Mouse (Mus musculus): ENCODE measurements around the gene Adamts5. TPM values are rescaled to one million over a fixed set of nuclear protein-coding genes. Genes with fewer than 3 reads are reported as not detected.

The Adamts5 gene
- polyA plus RNA-seq, 1 experiment = 0.65 TPM

GRCm38 (mm10) chr16:85898391-85898790 lies 3.2 kb downstream of the Adamts5 start:
- TF ChIP-seq CTCF (IDR thresholded peaks at IDR 0.05; ENCODE audit: extremely low read depth, insufficient read depth, low read length) (no peak), POLR2A (IDR thresholded peaks at IDR 0.05; ENCODE audit: extremely low read depth, insufficient read depth, low read length) (no peak)
- H3K4me3 ChIP-seq (ENCODE audit: insufficient read depth, low read length) = no peak overlapping the region
- H3K27ac ChIP-seq (ENCODE audit: insufficient read depth, low read length) = no peak overlapping the region
- H3K4me1 ChIP-seq (ENCODE audit: control insufficient read depth, insufficient read depth, low read length) = no peaks in the 10 kb centered on the region

- no peak for TF ChIP-seq POLR2A (IDR thresholded peaks at IDR 0.05; ENCODE audit: extremely low read depth, insufficient read depth, low read length)
- no peak for TF ChIP-seq CTCF (IDR thresholded peaks at IDR 0.05; ENCODE audit: extremely low read depth, insufficient read depth, low read length)
- no peak overlapping the region for H3K4me3 ChIP-seq (ENCODE audit: insufficient read depth, low read length)
Measured at GRCm38 (mm10) chr16:85897854-85898253, 3.8 kb downstream of the Adamts5 start.

DNA sequence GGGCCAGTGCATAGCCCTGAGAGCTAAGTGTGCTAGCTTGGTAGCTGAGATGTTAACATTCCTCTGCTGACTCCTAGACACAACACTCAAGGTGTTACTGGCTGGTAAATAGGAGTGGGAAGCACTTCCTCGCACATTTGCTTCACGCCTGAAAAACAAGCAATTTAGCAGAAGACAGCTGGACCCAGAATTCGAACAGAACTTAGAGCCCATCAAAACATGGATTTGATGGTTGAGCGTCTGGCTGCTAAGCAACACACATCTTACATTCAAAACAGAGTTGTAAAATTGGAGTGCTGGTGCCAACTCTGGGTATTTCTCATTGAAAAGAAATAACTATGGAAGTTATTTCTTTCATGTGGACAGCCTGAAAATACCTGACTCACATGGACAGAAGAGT lies 5.7 kb downstream of the Adamts5 start:
- no peaks in the 10 kb centered on the region for H3K4me1 ChIP-seq (ENCODE audit: control insufficient read depth, insufficient read depth, low read length)
- no peak overlapping the region for H3K27ac ChIP-seq (ENCODE audit: insufficient read depth, low read length)
- no peak for TF ChIP-seq CTCF (IDR thresholded peaks at IDR 0.05; ENCODE audit: extremely low read depth, insufficient read depth, low read length)
- no peak for TF ChIP-seq POLR2A (IDR thresholded peaks at IDR 0.05; ENCODE audit: extremely low read depth, insufficient read depth, low read length)
- H3K4me3 ChIP-seq (ENCODE audit: insufficient read depth, low read length) = no peak overlapping the region

More at GRCm38 (mm10) chr16:85897854-85898253, 3.8 kb downstream of the Adamts5 start:
- Histone ChIP-seq H3K4me1 (ENCODE audit: control insufficient read depth, insufficient read depth, low read length) (no peaks in the 10 kb centered on the region), H3K27ac (ENCODE audit: insufficient read depth, low read length) (no peak overlapping the region)

DNA sequence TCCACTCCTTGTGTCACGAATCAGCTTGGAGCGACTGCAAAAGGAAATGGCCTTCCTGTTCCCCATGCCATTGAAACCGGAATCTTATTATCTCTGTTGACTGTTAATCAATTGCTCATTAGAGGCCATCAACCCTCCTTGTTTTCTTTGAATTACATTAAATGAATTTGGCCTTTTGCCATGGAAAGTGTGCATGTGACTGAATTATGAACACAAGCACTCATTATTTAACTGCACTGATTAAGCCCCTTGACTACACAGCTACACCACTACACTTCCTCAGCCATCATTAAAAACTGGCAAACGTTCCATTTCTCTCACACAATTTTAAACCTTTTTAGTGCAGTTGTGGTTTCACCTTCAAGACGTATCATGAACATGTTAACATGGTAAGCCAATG lies 11.8 kb downstream of the Adamts5 start:
- Histone ChIP-seq H3K27ac (ENCODE audit: insufficient read depth, low read length) (no peak overlapping the region), H3K4me1 (ENCODE audit: control insufficient read depth, insufficient read depth, low read length) (no peaks in the 10 kb centered on the region), H3K4me3 (ENCODE audit: insufficient read depth, low read length) (no peak overlapping the region)
- TF ChIP-seq POLR2A (IDR thresholded peaks at IDR 0.05; ENCODE audit: extremely low read depth, insufficient read depth, low read length) = no peak
- no peak for TF ChIP-seq CTCF (IDR thresholded peaks at IDR 0.05; ENCODE audit: extremely low read depth, insufficient read depth, low read length)

DNA sequence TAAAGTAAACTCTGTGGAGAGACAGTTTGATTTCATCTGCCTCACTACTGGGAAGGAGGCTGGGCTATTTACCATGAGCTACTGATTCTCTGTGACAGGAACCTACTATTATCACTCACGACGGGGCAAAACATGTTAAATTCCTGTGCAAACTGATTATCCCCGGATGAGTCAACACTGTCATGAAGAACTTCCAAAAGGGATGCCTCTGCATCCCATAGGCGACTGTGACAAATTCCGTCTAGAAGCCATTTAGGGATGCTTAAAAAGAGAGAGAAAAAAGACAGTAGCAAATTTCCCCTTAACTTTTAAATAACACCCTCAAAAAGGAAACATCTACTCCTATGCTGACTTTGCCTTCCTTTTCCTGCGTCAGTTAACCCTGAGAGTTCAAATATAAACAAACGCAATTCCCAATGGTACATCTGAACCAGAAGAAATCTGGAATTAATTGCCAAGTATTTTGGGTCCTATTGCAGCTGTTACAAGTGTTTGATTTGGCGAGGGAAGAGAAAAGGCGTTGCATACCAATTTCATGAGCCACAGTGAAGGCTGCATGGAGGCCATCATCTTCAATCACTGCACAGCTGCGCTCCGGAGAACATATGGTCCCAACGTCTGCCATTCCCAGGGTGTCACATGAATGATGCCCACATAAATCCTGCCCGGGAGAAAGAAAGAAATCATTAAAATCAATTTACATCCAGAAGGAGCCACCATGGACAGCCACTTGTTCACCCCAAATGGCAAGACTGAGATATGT lies 14.2 kb downstream of the Adamts5 start:
- TF ChIP-seq CTCF (IDR thresholded peaks at IDR 0.05; ENCODE audit: extremely low read depth, insufficient read depth, low read length) = no peak
- H3K27ac ChIP-seq (ENCODE audit: insufficient read depth, low read length) = no peak overlapping the region
- H3K4me1 ChIP-seq (ENCODE audit: control insufficient read depth, insufficient read depth, low read length) = no peaks in the 10 kb centered on the region
- H3K4me3 ChIP-seq (ENCODE audit: insufficient read depth, low read length) = no peak overlapping the region

DNA sequence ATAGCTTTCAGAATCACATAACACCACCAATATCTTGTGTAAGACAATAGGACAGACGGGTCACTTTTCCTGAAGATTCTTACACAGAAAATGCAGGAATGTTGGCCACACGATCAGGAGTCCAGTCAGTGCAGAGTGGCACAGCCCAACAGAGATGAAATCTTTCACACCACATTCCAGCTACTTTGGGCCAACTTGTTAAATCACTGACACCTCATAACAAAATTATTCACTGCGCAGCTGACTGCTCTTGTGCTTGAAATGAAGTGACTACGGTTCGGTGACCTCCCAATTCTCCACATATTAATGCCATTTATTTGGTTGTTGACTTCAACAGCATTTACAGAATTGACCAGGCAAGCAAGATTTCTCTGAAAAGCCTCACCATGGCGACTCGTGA lies 22.6 kb downstream of the Adamts5 start:
- TF ChIP-seq POLR2A (IDR thresholded peaks at IDR 0.05; ENCODE audit: extremely low read depth, insufficient read depth, low read length) (no peak), CTCF (IDR thresholded peaks at IDR 0.05; ENCODE audit: extremely low read depth, insufficient read depth, low read length) (no peak)
- no peak overlapping the region for H3K27ac ChIP-seq (ENCODE audit: insufficient read depth, low read length)

GRCm38 (mm10) chr16:85874141-85874540 lies 27.5 kb downstream of the Adamts5 start:
- no peak overlapping the region for H3K27ac ChIP-seq (ENCODE audit: insufficient read depth, low read length)

More for the DNA sequence above, 22.6 kb downstream of the Adamts5 start:
- Histone ChIP-seq H3K4me1 (ENCODE audit: control insufficient read depth, insufficient read depth, low read length) (no peaks in the 10 kb centered on the region), H3K4me3 (ENCODE audit: insufficient read depth, low read length) (no peak overlapping the region)

GRCm38 (mm10) chr16:85871971-85872370 lies 29.7 kb downstream of the Adamts5 start:
- no peak for TF ChIP-seq CTCF (IDR thresholded peaks at IDR 0.05; ENCODE audit: extremely low read depth, insufficient read depth, low read length)
- TF ChIP-seq POLR2A (IDR thresholded peaks at IDR 0.05; ENCODE audit: extremely low read depth, insufficient read depth, low read length) = no peak
- H3K4me3 ChIP-seq (ENCODE audit: insufficient read depth, low read length) = no peak overlapping the region
- no peaks in the 10 kb centered on the region for H3K4me1 ChIP-seq (ENCODE audit: control insufficient read depth, insufficient read depth, low read length)
- no peak overlapping the region for H3K27ac ChIP-seq (ENCODE audit: insufficient read depth, low read length)

More at GRCm38 (mm10) chr16:85874141-85874540, 27.5 kb downstream of the Adamts5 start:
- no peak for TF ChIP-seq CTCF (IDR thresholded peaks at IDR 0.05; ENCODE audit: extremely low read depth, insufficient read depth, low read length)
- TF ChIP-seq POLR2A (IDR thresholded peaks at IDR 0.05; ENCODE audit: extremely low read depth, insufficient read depth, low read length) = no peak
- Histone ChIP-seq H3K4me3 (ENCODE audit: insufficient read depth, low read length) (no peak overlapping the region), H3K4me1 (ENCODE audit: control insufficient read depth, insufficient read depth, low read length) (no peaks in the 10 kb centered on the region)

GRCm38 (mm10) chr16:85871248-85871647 lies 30.4 kb downstream of the Adamts5 start:
- Histone ChIP-seq H3K4me3 (ENCODE audit: insufficient read depth, low read length) (no peak overlapping the region), H3K4me1 (ENCODE audit: control insufficient read depth, insufficient read depth, low read length) (no peaks in the 10 kb centered on the region), H3K27ac (ENCODE audit: insufficient read depth, low read length) (no peak overlapping the region)
- TF ChIP-seq CTCF (IDR thresholded peaks at IDR 0.05; ENCODE audit: extremely low read depth, insufficient read depth, low read length) (no peak), POLR2A (IDR thresholded peaks at IDR 0.05; ENCODE audit: extremely low read depth, insufficient read depth, low read length) (no peak)

GRCm38 (mm10) chr16:85864691-85865389 lies 36.8 kb downstream of the Adamts5 start:
- H3K4me3 ChIP-seq (ENCODE audit: insufficient read depth, low read length) = no peak overlapping the region
- no peak overlapping the region for H3K27ac ChIP-seq (ENCODE audit: insufficient read depth, low read length)
- H3K4me1 ChIP-seq (ENCODE audit: control insufficient read depth, insufficient read depth, low read length) = no peaks in the 10 kb centered on the region
- no peak for TF ChIP-seq POLR2A (IDR thresholded peaks at IDR 0.05; ENCODE audit: extremely low read depth, insufficient read depth, low read length)
- no peak for TF ChIP-seq CTCF (IDR thresholded peaks at IDR 0.05; ENCODE audit: extremely low read depth, insufficient read depth, low read length)
